Mouse (Mus musculus) bone marrow, adult 2 months (tissue): Measurements from ENCODE around the gene Tdg.

Experiments used
- CTCF ChIP-seq: fragments of 200-500 bp; IDR thresholded peaks from 2 replicates; pipeline ENCODE4 v1.5.1; 2011; ENCODE audit warnings: low read length, control low read depth; ENCODE audit not compliant: control insufficient read depth, insufficient read depth
- POLR2A ChIP-seq: fragments of 200-500 bp; IDR thresholded peaks from 2 replicates; pipeline ENCODE4 v1.6.1; 2011; ENCODE audit warnings: low read depth, mild to moderate bottlenecking, control low read depth, low read length, borderline replicate concordance; ENCODE audit not compliant: control insufficient read depth

GRCm38 (mm10) chr10:82662267-82662990 lies 32.8 kb downstream of the Tdg start:
- TF ChIP-seq CTCF (no peak), POLR2A (no peak)
